Mouse (Mus musculus) forebrain, embryonic 12.5 days (tissue): Measurements from ENCODE around the gene Cwc27. TPM values are rescaled to one million over a fixed set of nuclear protein-coding genes. Genes with fewer than 3 reads are reported as not detected.

Experiments used
- ATAC-seq: fragments of 200-750 bp; cut with Nextera tagmentation; 2 replicates; pipeline ENCODE4 v1.8.0; 2017; ENCODE audit warnings: moderate TSS enrichment; ENCODE audit not compliant: low FRiP score
- H3K27ac ChIP-seq: fragments of 300-500 bp; sonication (generic); 2 replicates; pipeline ENCODE4 v1.5.1; 2016; ENCODE audit warnings: mild to moderate bottlenecking
- H3K27me3 ChIP-seq: fragments of 300-500 bp; sonication (generic); 2 replicates; pipeline ENCODE4 v1.6.1; 2016; ENCODE audit warnings: mild to moderate bottlenecking
- H3K36me3 ChIP-seq: fragments of 300-500 bp; sonication (generic); replicated peaks from 2 replicates; pipeline ENCODE4 v1.6.1; 2016; ENCODE audit warnings: mild to moderate bottlenecking
- H3K4me1 ChIP-seq: fragments of 300-500 bp; sonication (generic); 2 replicates; pipeline ENCODE4 v1.6.1; 2016
- H3K4me2 ChIP-seq: fragments of 300-500 bp; sonication (generic); 2 replicates; pipeline ENCODE4 v1.6.1; 2016; ENCODE audit warnings: mild to moderate bottlenecking, moderate library complexity
- H3K4me3 ChIP-seq: fragments of 300-500 bp; sonication (generic); replicated peaks from 2 replicates; pipeline ENCODE4 v1.5.1; 2016; ENCODE audit warnings: mild to moderate bottlenecking
- H3K9ac ChIP-seq: fragments of 300-500 bp; sonication (generic); 2 replicates; pipeline ENCODE4 v1.6.1; 2016; ENCODE audit warnings: mild to moderate bottlenecking
- H3K9me3 ChIP-seq: fragments of 300-500 bp; sonication (generic); 2 replicates; pipeline ENCODE4 v1.6.1; 2016
- WGBS: fragments of 180-500 bp; shearing (Covaris S2); methylation state at CpG from one replicate; pipeline ENCODE4 v1.1.7; 2016; 5-methylcytosine and 5-hydroxymethylcytosine counted together
- polyA plus RNA-seq: library from polyadenylated mRNA; unstranded; fragments of >200 nt; fragmentation: Nextera tagmentation; extraction: Ambion mirVana; gene quantifications from 2 replicates; pipeline ENCODE4 v1.2.1, GENCODE M21; 2016

Cwc27 gene
- polyA plus RNA-seq, 1 experiment from 2014 or later: 31.7 TPM

GRCm38 (mm10) chr13:104660042-104660680 lies 156.8 kb downstream of the Cwc27 start:
- H3K4me1 ChIP-seq: no peaks in the 10 kb centered on the region
- H3K27ac ChIP-seq: no peak overlapping the region
- 94% methylated on average over 7 of the region's 7 CpGs for WGBS
- H3K9ac ChIP-seq: no peak overlapping the region
- H3K4me2 ChIP-seq: no peak overlapping the region
- peaks cover 9% of the 10 kb centered on the region for H3K36me3 ChIP-seq
- H3K9me3 ChIP-seq: no peaks in the 10 kb centered on the region
- no peaks in the 10 kb centered on the region for H3K27me3 ChIP-seq
- no peak for ATAC-seq
- no peak overlapping the region for H3K4me3 ChIP-seq

- WGBS: 93% methylated on average over 5 of the region's 5 CpGs
- H3K27me3 ChIP-seq: no peaks in the 10 kb centered on the region
- H3K9ac ChIP-seq: no peak overlapping the region
Observed at GRCm38 (mm10) chr13:104656666-104657272, 160.2 kb downstream of the Cwc27 start.

GRCm38 (mm10) chr13:104655137-104655536 lies 161.8 kb downstream of the Cwc27 start:
- H3K36me3 ChIP-seq: peaks cover 3% of the 10 kb centered on the region
- H3K9me3 ChIP-seq: no peaks in the 10 kb centered on the region
- ATAC-seq: no peak
- no peak overlapping the region for H3K9ac ChIP-seq
- H3K4me3 ChIP-seq: no peak overlapping the region
- 86% methylated on average over 3 of the region's 3 CpGs for WGBS
- H3K4me1 ChIP-seq: no peaks in the 10 kb centered on the region
- H3K27me3 ChIP-seq: no peaks in the 10 kb centered on the region
- no peak overlapping the region for H3K27ac ChIP-seq
- no peak overlapping the region for H3K4me2 ChIP-seq

More at GRCm38 (mm10) chr13:104656666-104657272, 160.2 kb downstream of the Cwc27 start:
- no peaks in the 10 kb centered on the region for H3K9me3 ChIP-seq
- no peak overlapping the region for H3K4me3 ChIP-seq
- H3K4me1 ChIP-seq: no peaks in the 10 kb centered on the region
- H3K36me3 ChIP-seq: peaks cover 9% of the 10 kb centered on the region
- no peak overlapping the region for H3K27ac ChIP-seq
- no peak for ATAC-seq
- no peak overlapping the region for H3K4me2 ChIP-seq

- Histone ChIP-seq H3K36me3 (peaks cover under 1% of the 10 kb centered on the region), H3K4me2 (no peak overlapping the region), H3K9ac (no peak overlapping the region), H3K9me3 (no peaks in the 10 kb centered on the region), H3K27ac (no peak overlapping the region), H3K27me3 (no peaks in the 10 kb centered on the region), H3K4me3 (no peak overlapping the region), H3K4me1 (no peaks in the 10 kb centered on the region)
- 91% methylated on average over 2 of the region's 2 CpGs for WGBS
- no peak for ATAC-seq
Observed at GRCm38 (mm10) chr13:104651763-104652162, 165.2 kb downstream of the Cwc27 start.

GRCm38 (mm10) chr13:104650654-104651053 lies 166.3 kb downstream of the Cwc27 start:
- 98% methylated on average over 2 of the region's 2 CpGs for WGBS
- no peaks in the 10 kb centered on the region for H3K4me1 ChIP-seq
- no peak for ATAC-seq
- no peak overlapping the region for H3K4me2 ChIP-seq
- no peaks in the 10 kb centered on the region for H3K9me3 ChIP-seq
- no peak overlapping the region for H3K4me3 ChIP-seq
- no peaks in the 10 kb centered on the region for H3K36me3 ChIP-seq
- no peak overlapping the region for H3K9ac ChIP-seq
- H3K27ac ChIP-seq: no peak overlapping the region
- no peaks in the 10 kb centered on the region for H3K27me3 ChIP-seq

- Histone ChIP-seq H3K36me3 (no peaks in the 10 kb centered on the region), H3K4me2 (no peak overlapping the region), H3K27ac (no peak overlapping the region), H3K27me3 (no peaks in the 10 kb centered on the region), H3K9ac (no peak overlapping the region), H3K9me3 (no peaks in the 10 kb centered on the region), H3K4me1 (no peaks in the 10 kb centered on the region), H3K4me3 (no peak overlapping the region)
- no peak for ATAC-seq
- 51% methylated on average over 5 of the region's 5 CpGs for WGBS
Observed at GRCm38 (mm10) chr13:104650145-104650544, 166.8 kb downstream of the Cwc27 start.

GRCm38 (mm10) chr13:104645778-104646425 lies 171.0 kb downstream of the Cwc27 start:
- Histone ChIP-seq H3K36me3 (no peaks in the 10 kb centered on the region), H3K4me3 (no peak overlapping the region), H3K4me1 (no peaks in the 10 kb centered on the region), H3K27ac (no peak overlapping the region), H3K27me3 (no peaks in the 10 kb centered on the region), H3K9me3 (no peaks in the 10 kb centered on the region), H3K9ac (no peak overlapping the region), H3K4me2 (no peak overlapping the region)
- ATAC-seq: no peak
- WGBS: 89% methylated on average over 6 of the region's 6 CpGs

GRCm38 (mm10) chr13:104644185-104644584 lies 172.8 kb downstream of the Cwc27 start:
- Histone ChIP-seq H3K4me3 (no peak overlapping the region), H3K4me1 (no peaks in the 10 kb centered on the region), H3K27ac (no peak overlapping the region), H3K36me3 (no peaks in the 10 kb centered on the region), H3K9me3 (no peaks in the 10 kb centered on the region), H3K27me3 (no peaks in the 10 kb centered on the region), H3K9ac (no peak overlapping the region), H3K4me2 (no peak overlapping the region)
- no peak for ATAC-seq
- 90% methylated on average over 1 of the region's 1 CpGs for WGBS

- H3K4me1 ChIP-seq: no peaks in the 10 kb centered on the region
- H3K27me3 ChIP-seq: no peaks in the 10 kb centered on the region
- H3K4me3 ChIP-seq: no peak overlapping the region
- no peak overlapping the region for H3K4me2 ChIP-seq
- no peaks in the 10 kb centered on the region for H3K9me3 ChIP-seq
- 90% methylated on average over 5 of the region's 5 CpGs for WGBS
- H3K9ac ChIP-seq: no peak overlapping the region
- no peaks in the 10 kb centered on the region for H3K36me3 ChIP-seq
- H3K27ac ChIP-seq: no peak overlapping the region
- no peak for ATAC-seq
Observed at GRCm38 (mm10) chr13:104640694-104641454, 176.1 kb downstream of the Cwc27 start.

GRCm38 (mm10) chr13:104638988-104639387 lies 178.0 kb downstream of the Cwc27 start:
- no peaks in the 10 kb centered on the region for H3K4me1 ChIP-seq
- H3K36me3 ChIP-seq: no peaks in the 10 kb centered on the region
- WGBS: 78% methylated on average over 3 of the region's 3 CpGs
- no peaks in the 10 kb centered on the region for H3K9me3 ChIP-seq
- no peak overlapping the region for H3K4me2 ChIP-seq
- H3K4me3 ChIP-seq: no peak overlapping the region
- ATAC-seq: no peak
- no peaks in the 10 kb centered on the region for H3K27me3 ChIP-seq
- no peak overlapping the region for H3K9ac ChIP-seq
- H3K27ac ChIP-seq: no peak overlapping the region

GRCm38 (mm10) chr13:104635965-104636462 lies 180.9 kb downstream of the Cwc27 start:
- ATAC-seq: no peak
- H3K27me3 ChIP-seq: no peaks in the 10 kb centered on the region
- no peaks in the 10 kb centered on the region for H3K36me3 ChIP-seq
- 87% methylated on average over 6 of the region's 6 CpGs for WGBS
- no peak overlapping the region for H3K9ac ChIP-seq
- no peak overlapping the region for H3K27ac ChIP-seq
- no peaks in the 10 kb centered on the region for H3K9me3 ChIP-seq
- no peak overlapping the region for H3K4me3 ChIP-seq
- 0 out of 2 replicates have a peak, but pooled peaks cover 5% of the 10 kb centered on the region for H3K4me1 ChIP-seq
- no peak overlapping the region for H3K4me2 ChIP-seq

- no peaks in the 10 kb centered on the region for H3K36me3 ChIP-seq
- H3K27me3 ChIP-seq: no peaks in the 10 kb centered on the region
- ATAC-seq: no peak
- no peak overlapping the region for H3K4me2 ChIP-seq
- H3K4me1 ChIP-seq: 0 out of 2 replicates have a peak, but pooled peaks cover 5% of the 10 kb centered on the region
- no peak overlapping the region for H3K4me3 ChIP-seq
- no peak overlapping the region for H3K27ac ChIP-seq
- WGBS: 95% methylated on average over 2 of the region's 2 CpGs
- no peak overlapping the region for H3K9ac ChIP-seq
- no peaks in the 10 kb centered on the region for H3K9me3 ChIP-seq
Observed at GRCm38 (mm10) chr13:104634708-104635107, 182.2 kb downstream of the Cwc27 start.
